Mouse (Mus musculus) liver, adult 2 months (tissue): Measurements from ENCODE around the gene Gata1.
A peak's percentile ranks its signal among the peaks of the same experiment; 100 is the strongest.

ENCODE experiments used
- CTCF ChIP-seq: fragments of 200-500 bp; IDR thresholded peaks from 2 replicates; pipeline ENCODE4 v1.5.1; 2011; ENCODE audit warnings: low read depth, low read length, control low read depth
- POLR2A ChIP-seq: fragments of 200-500 bp; IDR thresholded peaks from 2 replicates; pipeline ENCODE4 v1.6.1; 2011; ENCODE audit warnings: low read length, control low read depth; ENCODE audit not compliant: insufficient read depth; ENCODE audit errors: extremely low read depth

GRCm38 (mm10) chrX:7947108-7947899, 30.6 kb downstream of the Gata1 start, which contains the start of gene Hdac6:
- no peak for TF ChIP-seq CTCF
- peak; percentile 62; the same call in 1 of the 2 replicates for TF ChIP-seq POLR2A
